Mouse (Mus musculus) embryonic fibroblast, embryonic 13.5 days (primary cell): ENCODE data around the gene Slc2a5.

Source experiments
- CTCF ChIP-seq: IDR thresholded peaks from 2 replicates; pipeline ENCODE4 v1.5.1; 2011; ENCODE audit warnings: mild to moderate bottlenecking, control low read depth, low read length, moderate library complexity, borderline replicate concordance; ENCODE audit not compliant: insufficient read depth
- POLR2A ChIP-seq: IDR thresholded peaks from 2 replicates; pipeline ENCODE4 v1.6.1; 2011; ENCODE audit warnings: low read depth, mild to moderate bottlenecking, control low read depth, low read length, moderate library complexity

- TF ChIP-seq CTCF (no peak), POLR2A (no peak)
These were observed 36.6 kb downstream of the Slc2a5 start for GRCm38 (mm10) chr4:150155731-150156130.
